Mouse (Mus musculus) midbrain, embryonic 12.5 days (tissue): Measurements from ENCODE around the gene Gdf11. TPM values are rescaled to one million over a fixed set of nuclear protein-coding genes. Genes with fewer than 3 reads are reported as not detected.

Experiments used
- ATAC-seq: fragments of 200-750 bp; cut with Nextera tagmentation; 2 replicates; pipeline ENCODE4 v1.8.0; 2017; ENCODE audit warnings: low read depth, moderate TSS enrichment, moderate library complexity; ENCODE audit not compliant: low FRiP score
- H3K27ac ChIP-seq: fragments of 300-500 bp; sonication (generic); replicated peaks from 2 replicates; pipeline ENCODE4 v1.5.1; 2016; ENCODE audit warnings: mild to moderate bottlenecking
- H3K27me3 ChIP-seq: fragments of 300-500 bp; sonication (generic); 2 replicates; pipeline ENCODE4 v1.6.1; 2016; ENCODE audit warnings: mild to moderate bottlenecking
- H3K36me3 ChIP-seq: fragments of 300-500 bp; sonication (generic); 2 replicates; pipeline ENCODE4 v1.6.1; 2016
- H3K4me1 ChIP-seq: fragments of 300-500 bp; sonication (generic); 2 replicates; pipeline ENCODE4 v1.6.1; 2016
- H3K4me2 ChIP-seq: fragments of 300-500 bp; sonication (generic); replicated peaks from 2 replicates; pipeline ENCODE4 v1.6.1; 2016; ENCODE audit warnings: mild to moderate bottlenecking, moderate library complexity
- H3K4me3 ChIP-seq: fragments of 300-500 bp; sonication (generic); 2 replicates; pipeline ENCODE4 v1.5.1; 2016; ENCODE audit warnings: mild to moderate bottlenecking
- H3K9ac ChIP-seq: fragments of 300-500 bp; sonication (generic); replicated peaks from 2 replicates; pipeline ENCODE4 v1.6.1; 2016; ENCODE audit warnings: mild to moderate bottlenecking, moderate library complexity
- H3K9me3 ChIP-seq: fragments of 300-500 bp; sonication (generic); 2 replicates; pipeline ENCODE4 v1.6.1; 2016; ENCODE audit warnings: mild to moderate bottlenecking
- WGBS: fragments of 180-500 bp; shearing (Covaris S2); methylation state at CpG from one replicate; pipeline ENCODE4 v1.1.7; 2016; 5-methylcytosine and 5-hydroxymethylcytosine counted together
- polyA plus RNA-seq: library from polyadenylated mRNA; unstranded; fragments of >200 nt; fragmentation: Nextera tagmentation; extraction: Ambion mirVana; gene quantifications from 2 replicates; pipeline ENCODE4 v1.2.1, GENCODE M21; 2016

Gdf11 gene
- 10.8 and 12.0 TPM in 2 replicates for polyA plus RNA-seq

DNA sequence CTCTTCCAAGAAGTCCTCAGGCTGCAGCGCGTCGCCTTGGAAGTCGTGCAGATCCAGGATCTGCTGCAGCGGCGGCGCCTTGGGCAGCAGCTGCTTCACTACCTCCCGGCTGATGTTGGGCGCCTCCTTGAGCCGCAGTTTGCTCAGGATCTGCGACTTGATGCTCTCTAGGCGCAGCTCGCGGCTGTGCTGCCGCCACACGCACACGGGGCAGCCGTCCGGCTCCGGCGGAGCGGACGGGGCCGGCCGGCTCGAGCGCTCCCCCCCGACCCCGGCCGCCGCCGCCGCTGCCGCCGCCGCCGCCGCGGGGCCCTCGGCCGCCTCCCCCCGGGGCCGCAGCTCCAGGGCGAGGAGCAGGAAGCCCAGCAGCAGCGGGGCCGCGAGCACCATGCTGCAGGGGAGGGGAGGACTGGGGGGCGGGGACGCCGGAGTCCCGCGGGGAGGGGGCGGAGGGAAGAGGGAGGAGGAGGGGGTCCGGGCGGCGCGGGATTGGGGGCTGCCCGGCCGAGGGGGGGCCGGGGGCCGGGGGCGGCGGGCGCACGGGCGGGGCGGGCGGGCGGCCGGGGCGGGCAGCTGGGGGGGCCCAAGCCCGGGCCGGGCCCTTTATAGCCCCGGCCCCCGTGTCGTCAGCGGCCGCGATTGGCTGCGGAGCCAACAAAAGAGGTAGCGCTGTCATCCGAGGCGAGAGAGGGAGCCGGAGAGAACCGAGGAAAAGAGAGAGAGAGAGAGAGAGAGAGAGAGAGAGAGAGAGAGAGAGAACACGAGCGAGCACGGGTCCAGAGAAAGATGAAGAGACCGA, at the start of gene Gdf11:
Gene Gdf11, minus strand, starts transcription at position 423 of the 799 bp plus-strand sequence.
- H3K27me3 ChIP-seq, result peaks cover 27% of the 10 kb centered on the region
- WGBS, result under 1% methylated on average over 71 of the region's 89 CpGs
- H3K4me1 ChIP-seq, result peaks cover 46% of the 10 kb centered on the region
- H3K36me3 ChIP-seq, result peaks cover 15% of the 10 kb centered on the region; the same call in 1 of the 2 replicates
- no peaks in the 10 kb centered on the region for H3K9me3 ChIP-seq
- H3K4me2 ChIP-seq, result peak within 1 kb of the TSS; percentile 93
- H3K9ac ChIP-seq, result peak within 1 kb of the TSS; percentile 79
- H3K4me3 ChIP-seq, result peak within 1 kb of the TSS; percentile 82
- peak within 1 kb of the TSS; percentile 91 for H3K27ac ChIP-seq
- peak; percentile 88 for ATAC-seq

DNA sequence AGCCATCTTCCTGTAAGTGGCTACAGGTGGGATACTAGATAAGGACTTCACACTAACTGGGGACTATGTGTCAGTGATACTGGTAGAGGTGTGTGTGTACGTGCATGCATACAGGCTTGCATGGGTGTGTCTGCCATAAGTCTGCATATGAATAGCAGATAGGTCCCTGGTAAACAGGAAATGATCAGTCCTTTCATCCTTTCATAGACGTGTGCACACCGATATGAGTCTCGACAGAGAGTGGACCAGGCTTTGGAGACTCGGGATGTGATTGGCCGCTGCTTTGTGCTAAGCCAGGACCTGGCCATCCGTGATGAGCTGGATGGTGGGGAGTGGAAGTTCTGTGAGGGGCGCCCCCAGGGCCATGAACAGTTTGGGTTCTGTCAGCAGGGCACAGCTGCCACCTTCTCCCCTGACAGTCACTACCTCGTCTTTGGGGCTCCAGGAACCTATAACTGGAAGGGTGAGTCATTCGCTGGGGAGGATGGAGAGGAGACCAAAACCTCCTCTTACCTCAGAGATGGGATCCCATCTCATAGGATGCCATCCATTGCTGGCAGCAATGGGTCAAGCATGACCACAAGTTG, 49.0 kb upstream of the Gdf11 start:
- WGBS, result 85% methylated on average over 10 of the region's 10 CpGs
- H3K9me3 ChIP-seq, result no peaks in the 10 kb centered on the region

DNA sequence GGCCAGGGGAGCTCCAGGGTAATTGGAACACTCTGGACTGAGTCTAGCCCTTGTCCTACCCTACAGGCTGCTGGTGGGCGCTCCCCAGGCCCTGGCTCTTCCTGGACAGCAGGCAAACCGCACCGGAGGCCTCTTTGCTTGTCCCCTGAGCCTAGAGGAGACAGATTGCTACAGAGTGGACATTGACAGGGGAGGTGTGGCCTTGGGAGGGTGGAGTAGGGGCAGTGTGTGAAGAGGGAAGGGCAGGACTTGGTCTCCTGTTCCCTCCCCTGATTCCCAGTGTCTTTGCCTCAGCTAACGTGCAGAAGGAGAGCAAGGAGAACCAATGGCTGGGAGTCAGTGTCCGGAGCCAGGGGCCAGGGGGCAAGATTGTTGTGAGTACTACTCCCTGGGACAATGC, 47.5 kb upstream of the Gdf11 start:
- peaks cover 37% of the 10 kb centered on the region for H3K27me3 ChIP-seq
- no peak for ATAC-seq
- H3K36me3 ChIP-seq, result no peaks in the 10 kb centered on the region
- H3K27ac ChIP-seq, result no peak overlapping the region
- no peak overlapping the region for H3K4me2 ChIP-seq
- no peak overlapping the region for H3K4me3 ChIP-seq
- H3K9me3 ChIP-seq, result no peaks in the 10 kb centered on the region
- H3K4me1 ChIP-seq, result peaks cover 4% of the 10 kb centered on the region
- H3K9ac ChIP-seq, result no peak overlapping the region
- 74% methylated on average over 5 of the region's 5 CpGs for WGBS

More for the DNA sequence above, 49.0 kb upstream of the Gdf11 start:
- no peaks in the 10 kb centered on the region for H3K4me1 ChIP-seq
- peaks cover 22% of the 10 kb centered on the region for H3K27me3 ChIP-seq
- no peak overlapping the region for H3K4me2 ChIP-seq
- no peak overlapping the region for H3K9ac ChIP-seq
- no peaks in the 10 kb centered on the region for H3K36me3 ChIP-seq
- H3K4me3 ChIP-seq, result no peak overlapping the region
- ATAC-seq, result no peak
- no peak overlapping the region for H3K27ac ChIP-seq

- Histone ChIP-seq H3K9ac (no peak overlapping the region), H3K4me3 (no peak overlapping the region), H3K27ac (no peak overlapping the region), H3K27me3 (peaks cover 43% of the 10 kb centered on the region), H3K36me3 (no peaks in the 10 kb centered on the region), H3K4me1 (peaks cover 9% of the 10 kb centered on the region), H3K4me2 (no peak overlapping the region), H3K9me3 (no peaks in the 10 kb centered on the region)
- no peak for ATAC-seq
- WGBS, result 86% methylated on average over 9 of the region's 9 CpGs
Measured at GRCm38 (mm10) chr10:128938457-128938856, 46.9 kb upstream of the Gdf11 start.

DNA sequence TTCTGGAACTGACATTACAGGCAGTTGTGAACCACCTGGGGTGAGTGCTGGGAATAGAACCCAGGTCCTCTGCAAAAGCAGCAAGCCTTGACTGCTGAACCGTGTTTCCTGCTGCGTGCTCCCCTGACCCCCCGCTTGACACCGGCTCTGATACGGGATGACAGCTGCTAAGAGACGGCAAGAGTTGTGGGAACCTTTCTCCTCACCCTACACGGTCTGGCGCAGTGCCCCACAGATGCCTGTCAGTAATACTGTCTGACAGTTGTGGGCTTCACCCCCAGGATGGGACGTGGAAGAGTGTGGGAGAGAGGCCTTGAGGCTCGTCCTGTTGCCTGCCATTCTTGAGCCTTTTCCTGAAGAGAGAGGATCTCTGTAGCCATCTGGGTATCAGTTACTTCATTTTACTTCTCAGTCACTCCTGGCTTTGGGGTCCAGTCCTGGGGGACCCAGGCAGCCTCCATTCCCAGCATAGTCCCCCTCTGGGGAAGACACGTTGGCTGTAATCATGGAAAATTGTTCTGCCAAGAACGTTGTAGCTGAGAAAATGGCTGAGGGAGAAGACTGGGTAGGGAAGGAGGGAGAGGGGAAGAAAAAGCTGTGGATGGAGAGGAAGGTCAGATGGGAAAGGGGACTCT, 46.4 kb upstream of the Gdf11 start:
- no peaks in the 10 kb centered on the region for H3K9me3 ChIP-seq
- peaks cover 48% of the 10 kb centered on the region for H3K27me3 ChIP-seq
- no peak overlapping the region for H3K9ac ChIP-seq
- no peak overlapping the region for H3K4me3 ChIP-seq
- H3K4me1 ChIP-seq, result peaks cover 13% of the 10 kb centered on the region
- H3K27ac ChIP-seq, result no peak overlapping the region
- 74% methylated on average over 12 of the region's 12 CpGs for WGBS
- ATAC-seq, result no peak
- H3K36me3 ChIP-seq, result no peaks in the 10 kb centered on the region
- H3K4me2 ChIP-seq, result no peak overlapping the region

GRCm38 (mm10) chr10:128935826-128936440, 44.4 kb upstream of the Gdf11 start:
- Histone ChIP-seq H3K4me1 (peaks cover 13% of the 10 kb centered on the region), H3K9me3 (no peaks in the 10 kb centered on the region), H3K9ac (no peak overlapping the region), H3K4me2 (no peak overlapping the region), H3K4me3 (no peak overlapping the region), H3K27ac (no peak overlapping the region), H3K27me3 (peaks cover 68% of the 10 kb centered on the region), H3K36me3 (no peaks in the 10 kb centered on the region)
- ATAC-seq, result no peak
- WGBS, result 79% methylated on average over 8 of the region's 8 CpGs

GRCm38 (mm10) chr10:128934997-128935787, 43.7 kb upstream of the Gdf11 start:
- Histone ChIP-seq H3K9me3 (no peaks in the 10 kb centered on the region), H3K36me3 (no peaks in the 10 kb centered on the region), H3K9ac (no peak overlapping the region), H3K27ac (no peak overlapping the region), H3K27me3 (peaks cover 70% of the 10 kb centered on the region), H3K4me2 (no peak overlapping the region), H3K4me3 (no peak overlapping the region), H3K4me1 (peaks cover 13% of the 10 kb centered on the region)
- no peak for ATAC-seq
- WGBS, result 67% methylated on average over 7 of the region's 7 CpGs

DNA sequence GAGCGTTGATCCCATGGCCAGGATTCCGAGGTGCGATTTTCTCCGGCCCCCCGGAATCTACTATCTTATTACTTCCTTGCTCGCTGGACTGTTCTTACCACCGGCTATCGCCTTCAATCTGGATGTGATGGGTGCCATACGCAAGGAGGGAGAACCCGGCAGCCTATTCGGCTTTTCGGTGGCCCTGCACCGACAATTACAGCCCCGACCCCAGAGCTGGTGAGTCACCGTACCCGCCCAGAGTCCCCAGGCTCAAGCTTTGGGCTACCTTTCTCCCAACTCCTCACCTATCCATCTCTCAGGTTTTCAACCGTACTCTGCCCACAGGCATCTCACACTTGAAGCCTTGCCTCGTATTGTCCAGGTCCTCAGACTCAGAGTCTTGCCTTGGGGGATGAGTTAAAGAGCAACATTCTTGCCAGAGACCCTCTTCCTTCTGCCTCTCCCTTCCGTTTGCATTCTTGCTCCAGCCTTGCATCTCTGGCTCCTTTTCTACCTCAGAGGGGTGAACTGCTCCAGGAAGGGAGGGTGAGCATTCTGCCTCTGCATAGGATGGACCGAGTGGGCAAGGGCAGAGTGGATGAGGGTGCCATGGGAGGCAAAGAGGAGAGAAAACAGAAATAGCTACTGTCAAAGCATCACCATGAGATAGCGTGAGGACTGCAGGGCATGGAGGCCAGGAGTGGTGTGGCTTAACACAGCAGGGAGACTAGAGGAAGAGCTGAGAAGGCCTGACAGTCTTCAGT, 42.6 kb upstream of the Gdf11 start:
- peak; percentile 32 for ATAC-seq
- Histone ChIP-seq H3K27me3 (peaks cover 77% of the 10 kb centered on the region), H3K4me1 (peaks cover 13% of the 10 kb centered on the region), H3K9ac (peak overlapping the region; percentile 20), H3K4me3 (peak overlapping the region; percentile 44), H3K27ac (no peak overlapping the region), H3K36me3 (no peaks in the 10 kb centered on the region), H3K9me3 (no peaks in the 10 kb centered on the region), H3K4me2 (peak overlapping the region; percentile 85)
- 3% methylated on average over 21 of the region's 21 CpGs for WGBS

DNA sequence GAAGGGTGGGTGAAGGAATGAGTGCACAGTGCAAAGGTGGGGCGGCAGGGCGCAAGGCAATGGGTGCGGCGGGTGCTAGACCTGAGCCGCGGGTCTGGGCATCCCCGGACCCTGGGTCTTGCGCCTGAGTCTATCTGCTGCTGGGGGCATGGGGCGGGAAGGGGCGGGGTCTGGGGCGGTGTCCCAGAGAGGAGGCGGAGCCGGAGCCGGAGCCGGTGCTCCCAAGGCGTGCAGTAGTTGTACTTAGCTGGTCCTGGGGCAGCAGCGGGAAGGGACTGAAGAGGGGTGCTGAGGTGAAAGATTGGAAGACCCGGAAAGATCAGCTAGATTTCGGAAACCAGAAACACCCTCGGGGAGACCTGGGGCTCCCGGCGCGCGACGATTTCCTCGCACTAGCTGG, 42.1 kb upstream of the Gdf11 start, which contains the start of gene Itga7:
Gene Itga7, plus strand, starts transcription at position 245 of the 400 bp plus-strand sequence.
- ATAC-seq, result peak; percentile 91
- H3K27ac ChIP-seq, result no peak within 1 kb of the TSS
- H3K4me1 ChIP-seq, result peaks cover 13% of the 10 kb centered on the region
- H3K9ac ChIP-seq, result peak within 1 kb of the TSS; percentile 20
- peak within 1 kb of the TSS; percentile 44 for H3K4me3 ChIP-seq
- no peaks in the 10 kb centered on the region for H3K9me3 ChIP-seq
- no peaks in the 10 kb centered on the region for H3K36me3 ChIP-seq
- H3K27me3 ChIP-seq, result peaks cover 81% of the 10 kb centered on the region
- WGBS, result under 1% methylated on average over 23 of the region's 26 CpGs
- peak within 1 kb of the TSS; percentile 85 for H3K4me2 ChIP-seq

GRCm38 (mm10) chr10:128931441-128931840, 39.9 kb upstream of the Gdf11 start:
- Histone ChIP-seq H3K27me3 (peaks cover 79% of the 10 kb centered on the region), H3K4me1 (peaks cover 13% of the 10 kb centered on the region), H3K9me3 (no peaks in the 10 kb centered on the region), H3K27ac (no peak overlapping the region), H3K4me2 (no peak overlapping the region), H3K4me3 (no peak overlapping the region), H3K36me3 (no peaks in the 10 kb centered on the region), H3K9ac (no peak overlapping the region)
- 73% methylated on average over 2 of the region's 2 CpGs for WGBS
- ATAC-seq, result no peak
